Mouse (Mus musculus): ENCODE data around the gene Prr36. TPM values are rescaled to one million over a fixed set of nuclear protein-coding genes. Genes with fewer than 3 reads are reported as not detected.

Prr36 gene
- not detected for total RNA-seq (2023)

DNA sequence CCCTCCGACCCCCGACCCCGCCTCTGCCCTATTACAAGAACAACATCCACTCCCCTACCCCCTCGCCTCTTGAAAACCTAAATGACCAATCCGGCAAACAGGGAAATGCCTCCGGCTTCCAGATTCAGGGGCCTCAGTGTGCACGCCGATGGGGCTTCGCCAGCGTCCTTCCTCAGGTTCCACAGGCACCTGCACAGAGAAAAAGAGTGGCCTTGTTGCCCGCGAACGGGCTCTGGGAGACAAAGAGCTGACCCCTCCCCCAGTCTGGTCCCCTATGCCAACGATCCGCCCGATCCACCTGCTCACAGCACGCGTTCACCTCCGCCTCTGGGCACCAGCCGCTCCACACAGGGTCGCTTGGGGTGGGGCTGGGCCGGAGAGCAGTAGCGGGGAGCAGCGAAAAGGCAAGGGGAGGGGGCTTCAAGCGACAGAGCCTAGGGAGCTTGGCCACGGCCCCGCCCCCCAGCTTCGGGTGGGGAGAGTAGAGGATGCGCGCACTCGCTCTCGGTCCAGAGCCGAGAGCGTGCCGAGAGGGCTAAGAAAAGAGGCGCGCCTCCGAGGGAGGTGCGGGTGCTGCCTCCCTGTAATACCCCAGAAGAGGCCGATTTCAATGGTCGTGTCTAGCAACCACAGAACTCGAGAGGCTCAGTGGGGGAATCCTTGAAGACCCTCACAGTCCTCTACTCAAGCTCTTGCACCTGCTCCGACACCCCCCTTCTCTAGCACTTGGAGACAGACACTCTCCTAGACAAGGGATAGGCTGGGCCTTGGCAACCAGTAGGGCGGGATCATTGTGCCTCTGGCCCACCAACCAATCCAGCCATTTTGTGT lies at the start of gene Prr36:
TSS of gene Prr36 (minus strand) at position 669 of the 831 bp plus-strand sequence.

DNA sequence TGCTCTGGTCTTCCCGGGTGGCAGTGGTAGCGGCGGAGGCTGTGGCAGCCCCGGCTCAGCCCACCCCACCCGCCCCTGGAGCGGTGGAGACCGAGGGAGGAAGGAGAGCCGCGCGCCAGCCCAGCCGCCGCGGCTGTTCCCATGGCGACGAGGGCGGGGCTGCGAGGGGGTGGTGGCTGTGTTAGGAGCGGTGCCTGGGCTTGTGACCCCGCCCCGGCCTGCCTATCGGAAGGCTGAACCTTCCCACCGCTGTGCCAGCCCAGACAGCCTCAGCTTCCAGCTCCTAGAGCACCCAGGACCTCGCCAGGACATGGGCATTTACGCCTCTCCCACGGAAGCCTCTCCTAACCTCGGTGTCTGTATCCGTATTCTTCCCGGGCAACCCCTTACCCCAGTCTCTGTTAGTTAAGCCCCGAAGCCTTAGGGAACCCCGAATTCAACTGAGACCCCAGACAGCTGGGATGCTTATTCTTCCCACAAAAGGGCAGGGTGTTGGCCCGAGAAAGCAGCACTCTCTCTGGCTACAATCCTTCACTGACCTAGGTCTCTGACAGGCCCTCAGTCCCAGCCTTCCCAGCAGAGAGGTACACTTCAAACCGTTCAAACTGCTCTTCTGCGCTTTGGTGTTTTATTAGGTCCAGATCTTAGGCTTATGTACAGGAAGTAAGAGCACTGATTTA lies 42.0 kb upstream of the Prr36 start, which contains the start of gene Ctxn1:
TSS of gene Ctxn1 (minus strand) at position 150 of the 680 bp plus-strand sequence.

DNA sequence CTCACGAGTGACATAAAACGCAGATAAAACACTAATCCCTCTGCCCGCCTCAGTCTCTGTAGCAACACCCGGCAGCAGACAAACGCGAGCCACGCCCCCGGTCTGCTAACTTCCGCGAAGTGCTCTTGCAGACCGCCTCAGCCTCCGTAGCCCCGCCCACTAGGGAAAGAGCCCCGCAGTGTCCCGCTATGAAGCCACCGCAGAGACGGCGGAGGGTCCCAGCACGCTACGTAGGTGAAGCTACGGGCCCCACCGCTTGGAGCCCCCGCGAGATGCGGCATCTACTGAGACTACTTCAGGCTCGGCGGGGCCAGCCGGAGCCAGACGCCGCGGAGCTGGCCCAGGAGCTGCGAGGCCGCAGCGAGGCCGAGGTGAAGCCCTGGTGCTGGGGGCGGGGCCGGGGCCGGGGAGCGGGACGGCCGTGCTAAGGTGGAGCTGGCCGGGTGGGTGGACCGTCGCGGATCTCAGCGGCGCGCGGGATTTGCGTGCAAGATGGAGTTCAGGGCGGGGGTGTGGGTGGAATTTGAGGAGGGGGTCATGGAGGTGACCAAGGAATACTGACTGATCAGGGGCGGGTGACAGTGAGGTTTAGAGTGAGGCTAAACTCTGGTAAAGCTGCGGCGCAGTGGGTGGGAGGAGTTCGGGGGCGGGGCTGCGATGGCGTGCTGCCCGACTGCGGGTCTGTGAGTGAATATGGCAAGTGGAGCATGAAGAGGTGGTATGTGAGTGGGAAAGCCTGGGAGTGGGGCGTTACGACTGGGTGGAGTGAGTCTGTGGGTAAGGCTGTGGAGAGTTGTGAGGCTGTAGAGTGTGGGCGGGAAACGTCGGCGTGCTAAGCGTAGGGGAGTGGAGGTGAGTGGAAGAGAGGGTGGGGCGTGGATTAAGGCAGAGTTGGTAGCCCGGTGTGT lies 35.9 kb upstream of the Prr36 start, which contains the start of gene Snapc2:
TSS of gene Snapc2 (plus strand) at position 147 of the 908 bp plus-strand sequence.

DNA sequence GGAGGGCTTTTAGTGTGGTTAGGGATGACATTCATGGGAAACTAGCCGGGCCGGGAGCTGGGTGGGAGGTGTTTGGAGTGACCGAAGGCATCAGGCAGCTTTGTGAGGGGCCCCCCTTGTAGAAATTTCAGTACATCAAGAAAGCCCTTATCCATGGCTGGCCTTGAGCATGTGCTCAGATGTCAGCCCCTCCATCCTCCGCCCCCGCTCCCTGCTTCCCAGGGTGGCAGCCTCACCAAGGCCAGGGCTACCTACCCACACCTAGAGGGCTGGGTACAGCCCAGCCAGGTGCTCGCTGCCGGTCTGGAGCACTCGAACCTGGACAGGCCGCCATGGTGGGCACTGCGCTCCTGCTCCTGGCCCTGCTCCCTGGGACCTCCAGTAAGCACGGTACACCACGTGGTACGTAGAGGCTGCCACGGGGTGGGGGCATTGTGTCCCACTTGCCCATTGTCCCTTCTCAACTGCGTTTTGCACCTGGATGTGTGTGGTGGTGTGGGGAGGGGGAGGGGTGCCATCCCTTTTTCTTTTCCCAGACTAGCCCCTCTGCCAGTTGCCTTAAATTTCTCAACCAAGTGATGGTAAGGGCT lies 30.8 kb upstream of the Prr36 start, which contains the start of gene Tgfbr3l:
TSS of gene Tgfbr3l (plus strand) at position 264 of the 590 bp plus-strand sequence.

DNA sequence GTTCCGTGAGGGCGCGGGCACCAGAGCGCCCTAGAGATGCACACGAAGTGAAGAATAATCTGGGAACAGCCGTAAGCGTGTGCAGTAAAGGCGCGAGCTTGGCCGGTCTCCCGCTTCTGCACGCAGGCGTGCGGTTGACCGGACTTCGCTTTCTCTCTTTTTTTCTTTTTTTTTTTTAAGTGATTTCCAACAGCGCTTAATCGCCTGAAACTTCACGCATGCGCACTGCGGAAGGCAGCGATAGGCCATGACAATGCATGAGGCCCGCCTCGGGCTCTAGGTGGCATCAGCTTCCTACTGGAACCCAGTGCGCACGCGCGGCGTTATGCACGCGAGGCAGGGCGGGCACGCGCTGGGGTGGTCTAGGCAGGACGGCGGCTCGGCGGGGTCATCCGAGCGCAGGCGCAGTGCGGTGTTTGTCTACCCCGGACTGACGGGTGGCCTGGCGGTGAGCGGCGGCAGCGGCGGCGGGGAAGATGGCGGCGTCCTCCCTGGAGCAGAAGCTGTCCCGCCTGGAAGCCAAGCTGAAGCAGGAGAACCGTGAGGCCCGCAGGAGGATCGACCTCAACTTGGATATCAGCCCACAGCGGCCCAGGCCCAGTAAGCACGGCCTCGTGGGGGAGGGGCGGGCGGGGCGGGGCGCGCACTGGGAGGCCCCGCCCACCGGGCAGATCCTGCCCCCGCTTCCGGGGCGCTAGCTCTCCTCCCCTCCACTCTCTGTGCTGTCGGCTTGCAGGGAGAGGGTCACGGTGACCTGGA lies 21.4 kb upstream of the Prr36 start, which contains the start of the genes Map2k7 and Gm49320:
TSS of gene Map2k7 (plus strand) at position 307 of the 759 bp plus-strand sequence.
TSS of gene Gm49320 (plus strand) at position 432 of the 759 bp plus-strand sequence.

DNA sequence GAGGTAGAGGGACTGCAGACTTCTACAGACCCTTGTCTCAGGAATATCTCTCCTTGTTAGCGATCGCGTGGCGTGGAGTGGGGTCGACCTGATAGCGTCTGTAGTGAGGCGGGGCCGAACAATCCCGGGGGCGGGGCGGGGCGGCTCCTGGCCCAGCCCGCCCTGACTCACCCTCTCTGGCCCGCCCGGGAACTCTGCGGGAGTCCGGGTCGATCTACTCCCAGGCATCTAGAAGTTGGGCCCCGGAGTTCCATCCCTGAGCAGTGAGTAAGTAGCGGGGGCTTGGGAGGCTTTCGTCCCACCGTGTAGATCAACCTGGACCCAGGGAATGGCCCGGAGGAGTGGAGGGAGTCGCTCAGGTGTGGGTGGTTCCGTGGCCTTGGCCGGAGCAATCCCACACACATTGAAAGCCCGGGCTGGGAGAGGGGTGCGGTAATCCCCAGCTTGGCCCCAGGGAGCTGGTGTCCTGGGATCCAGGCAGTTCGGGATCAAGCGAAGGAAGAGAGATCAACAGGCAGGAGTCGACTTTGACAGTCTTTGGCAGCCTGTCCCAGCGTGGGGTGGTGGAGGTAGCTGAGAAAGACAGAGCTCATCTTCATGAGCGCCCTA lies 9.6 kb upstream of the Prr36 start, which contains the start of gene Lrrc8e:
TSS of gene Lrrc8e (plus strand) at position 89 of the 609 bp plus-strand sequence.

DNA sequence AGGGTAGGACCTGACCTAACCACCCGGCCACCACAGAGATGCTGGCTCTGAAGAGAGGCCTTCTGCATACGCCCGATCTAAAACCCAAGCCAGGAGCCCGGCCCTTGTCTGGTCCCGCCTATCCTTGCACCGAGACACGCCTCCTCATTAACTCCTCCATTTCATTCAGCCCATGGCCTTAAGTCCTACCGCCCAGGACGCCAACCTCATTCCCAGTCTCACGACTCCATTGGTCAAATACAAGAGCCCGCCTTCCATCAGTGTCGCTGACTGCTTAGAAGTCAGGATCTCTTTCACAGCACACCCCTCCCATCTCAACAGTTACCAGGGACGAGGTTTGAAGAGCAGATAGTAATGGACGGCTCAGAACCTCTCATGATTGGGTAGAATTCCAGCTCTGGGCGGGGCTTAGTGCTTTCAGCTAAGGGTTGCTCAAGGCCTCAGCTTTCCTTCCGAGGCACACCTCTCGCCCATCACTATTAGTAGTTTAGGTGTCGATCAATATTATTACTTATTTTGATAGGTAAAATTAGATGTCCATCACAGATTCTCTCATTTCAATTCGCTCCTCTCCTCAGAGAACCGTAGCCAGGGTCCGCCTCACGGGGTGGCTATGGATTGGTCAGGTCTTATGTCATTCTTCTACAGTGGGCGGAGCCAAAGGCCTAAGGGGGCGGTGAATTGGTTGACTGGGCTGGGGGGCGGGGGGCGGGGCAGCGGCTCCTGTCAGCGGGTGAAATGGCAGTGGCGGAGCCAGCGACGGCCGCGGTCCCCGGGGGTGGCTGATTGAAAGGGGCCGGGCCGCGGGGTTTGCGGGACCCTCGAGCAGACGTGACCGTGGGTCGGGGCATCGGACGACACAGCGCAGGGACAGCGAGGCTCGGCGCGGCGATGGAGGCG lies 51.2 kb downstream of the Prr36 start, which contains the start of gene Evi5l:
TSS of gene Evi5l (plus strand) at position 716 of the 900 bp plus-strand sequence.

Other genes with a start within 250 kb of the Prr36 start
- gene Cd209f, start 111.6 kb downstream of the Prr36 start, total RNA-seq (2023) = not detected
- gene Cd209g, start 83.4 kb downstream of the Prr36 start, total RNA-seq (2023) = not detected
- 17.2 TPM for gene Evi5l, start 50.9 kb downstream of the Prr36 start, total RNA-seq (2023)
- gene Lrrc8e, start 9.4 kb upstream of the Prr36 start, total RNA-seq (2023) = not detected
- gene Map2k7, start 21.3 kb upstream of the Prr36 start, total RNA-seq (2023) = 127 TPM
- not detected for gene Gm49320, start 21.4 kb upstream of the Prr36 start, total RNA-seq (2023)
- 36.3 TPM for gene Tgfbr3l, start 30.8 kb upstream of the Prr36 start, total RNA-seq (2023)
- 12.7 TPM for gene Snapc2, start 35.6 kb upstream of the Prr36 start, total RNA-seq (2023)
- 2.0 TPM for gene Ctxn1, start 41.8 kb upstream of the Prr36 start, total RNA-seq (2023)
- gene Timm44, start 58.5 kb upstream of the Prr36 start, total RNA-seq (2023) = 98.9 TPM
- gene Ccl25, start 107.8 kb upstream of the Prr36 start, total RNA-seq (2023) = 17.6 TPM
- gene Elavl1, start 108.0 kb upstream of the Prr36 start, total RNA-seq (2023) = 91.2 TPM